In the genomic region with DNA sequence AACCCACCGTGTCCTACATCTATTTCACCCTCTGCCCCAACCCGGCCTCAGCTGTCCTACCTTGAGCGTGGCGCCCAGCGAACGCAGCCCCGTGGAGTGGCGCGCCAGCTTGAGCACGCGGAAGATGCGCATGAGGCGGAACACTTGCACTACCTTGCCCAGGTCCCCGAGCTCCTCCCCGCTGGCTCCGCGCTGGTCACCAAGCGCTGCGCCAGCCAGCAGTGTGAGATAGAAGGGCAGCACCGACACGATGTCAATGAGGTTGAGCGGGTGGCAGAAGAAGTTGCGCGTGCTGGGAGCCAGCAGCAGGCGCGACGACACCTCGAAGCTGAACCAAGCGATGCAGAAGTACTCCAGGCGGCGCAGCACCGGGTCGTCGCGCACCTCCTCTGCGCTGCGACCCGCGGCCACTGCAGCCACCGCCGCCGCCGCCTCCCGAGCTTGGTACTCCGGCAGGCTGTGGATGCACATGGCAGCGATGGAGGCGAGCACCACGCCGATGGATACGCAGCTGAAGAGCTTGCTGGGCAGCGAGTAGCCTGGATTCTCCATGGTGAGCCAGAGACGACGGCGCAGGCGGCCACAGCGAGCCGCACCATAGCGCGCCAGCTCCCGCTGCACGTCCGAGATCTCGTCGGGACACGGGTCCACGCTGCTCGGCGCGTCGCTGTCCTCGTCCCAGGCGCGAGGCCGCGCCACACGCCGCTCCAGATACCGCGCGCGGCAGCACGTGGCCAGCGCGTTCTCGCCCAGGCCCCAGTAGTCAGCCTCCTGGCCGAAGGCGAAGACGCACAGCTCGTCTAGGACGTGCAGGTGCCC, we compare ENCODE assay signal across 8 mouse cellular contexts. TPM values are rescaled to one million over a fixed set of nuclear protein-coding genes. Genes with fewer than 3 reads are reported as not detected.
DNase-seq lines count a peak whose midpoint lies in the region; ATAC-seq lines count a peak whose summit lies in the region.

No protein-coding gene starts in this region.

- H3K36me3 ChIP-seq in heart, embryonic 10.5 days: no peaks in the 10 kb centered on the region
- no peaks in the 10 kb centered on the region for H3K36me3 ChIP-seq in forebrain, embryonic 13.5 days (ENCODE audit: poor library complexity, severe bottlenecking)
- no peaks in the 10 kb centered on the region for H3K36me3 ChIP-seq in liver, embryonic 16.5 days (ENCODE audit: control insufficient read depth, insufficient read depth)

- no peak for DNase-seq in heart, embryonic 10.5 days (ENCODE audit: low spot score)
- DNase-seq in heart, postnatal 10 days: no peak
- DNase-seq in A20 (ENCODE audit: low read depth, low spot score): peak; percentile 85
- DNase-seq in cerebellum, adult 18-20 months: no peak
- no peak for DNase-seq in adrenal gland, adult 8-10 months
- DNase-seq in right cerebral cortex, postnatal 10 days (ENCODE audit: low spot score in 2 of 2): no peak

- WGBS in heart, embryonic 10.5 days: 10% methylated on average over 90 of the region's 90 CpGs
- 10% methylated on average over 90 of the region's 90 CpGs for WGBS in forebrain, embryonic 13.5 days
- 12% methylated on average over 90 of the region's 90 CpGs for WGBS in liver, embryonic 16.5 days (ENCODE audit: insufficient replicate concordance)

- H3K4me3 ChIP-seq in heart, embryonic 10.5 days: peak overlapping the region; percentile 57
- H3K4me3 ChIP-seq in forebrain, embryonic 13.5 days: peak overlapping the region; percentile 35
- H3K4me3 ChIP-seq in liver, embryonic 16.5 days (ENCODE audit: low read depth, low read length): peak overlapping the region; percentile 6; the same call in 1 of the 2 replicates

- peak; percentile 67 for ATAC-seq in forebrain, embryonic 13.5 days
- ATAC-seq in liver, embryonic 16.5 days (ENCODE audit: low read depth): no peak

- no peaks in the 10 kb centered on the region for H3K9me3 ChIP-seq in heart, embryonic 10.5 days
- H3K9me3 ChIP-seq in forebrain, embryonic 13.5 days (replicated peaks): no peaks in the 10 kb centered on the region
- no peaks in the 10 kb centered on the region for H3K9me3 ChIP-seq in liver, embryonic 16.5 days (replicated peaks; ENCODE audit: control insufficient read depth, low read length)

- peaks cover 27% of the 10 kb centered on the region for H3K4me1 ChIP-seq in heart, embryonic 10.5 days
- H3K4me1 ChIP-seq in forebrain, embryonic 13.5 days: peaks cover 28% of the 10 kb centered on the region
- no peaks in the 10 kb centered on the region; the same call in 1 of the 2 replicates for H3K4me1 ChIP-seq in liver, embryonic 16.5 days (ENCODE audit: control insufficient read depth, low read depth, low read length)

- peak overlapping the region; percentile 55 for H3K4me2 ChIP-seq in forebrain, embryonic 13.5 days
- H3K4me2 ChIP-seq in liver, embryonic 16.5 days (ENCODE audit: low read depth, low read length): peak overlapping the region; percentile 31; the same call in 1 of the 2 replicates

- H3K27ac ChIP-seq in heart, embryonic 10.5 days: peak overlapping the region; percentile 59; the same call in 1 of the 2 replicates
- H3K27ac ChIP-seq in forebrain, embryonic 13.5 days: no peak overlapping the region
- H3K27ac ChIP-seq in liver, embryonic 16.5 days (ENCODE audit: low read length): no peak overlapping the region

- H3K9ac ChIP-seq in forebrain, embryonic 13.5 days: no peak overlapping the region
- no peak overlapping the region for H3K9ac ChIP-seq in liver, embryonic 16.5 days (ENCODE audit: low read depth, low read length)

- intact Hi-C loops in heart, postnatal 10 days (cut with DNase I): no loop called here

- peaks cover 92% of the 10 kb centered on the region for H3K27me3 ChIP-seq in heart, embryonic 10.5 days (ENCODE audit: insufficient read depth, poor library complexity, severe bottlenecking)
- peaks cover 79% of the 10 kb centered on the region for H3K27me3 ChIP-seq in forebrain, embryonic 13.5 days
- peaks cover 61% of the 10 kb centered on the region for H3K27me3 ChIP-seq in liver, embryonic 16.5 days (ENCODE audit: control insufficient read depth, insufficient read depth, low read depth, low read length)

RNA-seq across cellular contexts. Expression of a gene that starts 3.0 kb away (rescaled TPM):
- not detected in 2 replicates for polyA plus RNA-seq in heart, embryonic 10.5 days (2016; fragmentation: Nextera tagmentation; extraction: Ambion mirVana)
- total RNA-seq in heart, postnatal 10 days (2021): under 1 TPM; 0.14 to 0.15 TPM
- 0.14 TPM in 1 of 2 replicates, not detected in the other for polyA plus RNA-seq in forebrain, embryonic 13.5 days (2015; fragmentation: Nextera tagmentation; extraction: Ambion mirVana)
- polyA plus RNA-seq in liver, embryonic 16.5 days (2015; fragmentation: Nextera tagmentation; extraction: Ambion mirVana): not detected in 2 replicates
- under 1 TPM in 1 of 4 experiments, not detected in 3; 0.14 TPM for total RNA-seq in adrenal gland, adult 8-10 months (2022)

RNA-seq across cellular contexts. Expression of a gene that starts 14.6 kb away (rescaled TPM):
- not detected in 2 replicates for polyA plus RNA-seq in heart, embryonic 10.5 days (2016; fragmentation: Nextera tagmentation; extraction: Ambion mirVana)
- total RNA-seq in heart, postnatal 10 days (2021): not detected
- not detected in 2 replicates for polyA plus RNA-seq in forebrain, embryonic 13.5 days (2015; fragmentation: Nextera tagmentation; extraction: Ambion mirVana)
- polyA plus RNA-seq in liver, embryonic 16.5 days (2015; fragmentation: Nextera tagmentation; extraction: Ambion mirVana): not detected in 2 replicates
- not detected for total RNA-seq in adrenal gland, adult 8-10 months (2022)

RNA-seq across cellular contexts. Expression of a gene that starts 22.4 kb away (rescaled TPM):
- polyA plus RNA-seq in heart, embryonic 10.5 days (2016; fragmentation: Nextera tagmentation; extraction: Ambion mirVana): not detected in 2 replicates
- not detected for total RNA-seq in heart, postnatal 10 days (2021)
- not detected in 2 replicates for polyA plus RNA-seq in forebrain, embryonic 13.5 days (2015; fragmentation: Nextera tagmentation; extraction: Ambion mirVana)
- not detected in 2 replicates for polyA plus RNA-seq in liver, embryonic 16.5 days (2015; fragmentation: Nextera tagmentation; extraction: Ambion mirVana)
- total RNA-seq in adrenal gland, adult 8-10 months (2022): 1 to 10 TPM in 1 of 4 experiments, under 1 TPM in 2, not detected in 1; 0.40 to 4.7 (median 0.67) TPM

RNA-seq across cellular contexts. Expression of a gene that starts 32.0 kb away (rescaled TPM):
- not detected in 2 replicates for polyA plus RNA-seq in heart, embryonic 10.5 days (2016; fragmentation: Nextera tagmentation; extraction: Ambion mirVana)
- total RNA-seq in heart, postnatal 10 days (2021): not detected
- not detected in 2 replicates for polyA plus RNA-seq in forebrain, embryonic 13.5 days (2015; fragmentation: Nextera tagmentation; extraction: Ambion mirVana)
- polyA plus RNA-seq in liver, embryonic 16.5 days (2015; fragmentation: Nextera tagmentation; extraction: Ambion mirVana): not detected in 2 replicates
- not detected for total RNA-seq in adrenal gland, adult 8-10 months (2022)

RNA-seq across cellular contexts. Expression of a gene that starts 53.5 kb away (rescaled TPM):
- polyA plus RNA-seq in heart, embryonic 10.5 days (2016; fragmentation: Nextera tagmentation; extraction: Ambion mirVana): not detected in 2 replicates
- not detected for total RNA-seq in heart, postnatal 10 days (2021)
- not detected in 2 replicates for polyA plus RNA-seq in forebrain, embryonic 13.5 days (2015; fragmentation: Nextera tagmentation; extraction: Ambion mirVana)
- 0.45 TPM in 1 of 2 replicates, not detected in the other for polyA plus RNA-seq in liver, embryonic 16.5 days (2015; fragmentation: Nextera tagmentation; extraction: Ambion mirVana)
- total RNA-seq in adrenal gland, adult 8-10 months (2022): not detected

Comparison
In these comparisons a context has a peak if more than half of its experiments do, and no peak if none do; other contexts are left out.
1. H3K4me3 ChIP-seq: peak in every context shown above with its lines; median percentile 57 in heart, embryonic 10.5 days; 35 in forebrain, embryonic 13.5 days; 6 in liver, embryonic 16.5 days.